Mouse (Mus musculus) liver, adult 2 months (tissue): Measurements from ENCODE around the gene Tmed3.

Source experiments
- CTCF ChIP-seq: fragments of 200-500 bp; IDR thresholded peaks from 2 replicates; pipeline ENCODE4 v1.5.1; 2011; ENCODE audit warnings: low read depth, low read length, control low read depth
- POLR2A ChIP-seq: fragments of 200-500 bp; IDR thresholded peaks from 2 replicates; pipeline ENCODE4 v1.6.1; 2011; ENCODE audit warnings: low read length, control low read depth; ENCODE audit not compliant: insufficient read depth; ENCODE audit errors: extremely low read depth

- TF ChIP-seq POLR2A (no peak), CTCF (no peak)
Measured at GRCm38 (mm10) chr9:89695143-89695542, 9.7 kb downstream of the Tmed3 start.
